Mouse (Mus musculus) lung, postnatal 25 days (tissue): ENCODE measurements around the gene Olfr1371.
"Not testable (repeated sequence)": the region's sequence is repeated elsewhere in the genome, so short reads cannot be mapped to it uniquely, and the experiment has no call there.

Experiments
- DNase-seq: peaks from one replicate; pipeline ENCODE4 v3.0.0; 2022; ENCODE audit warnings: low spot score

Olfr1371 gene

DNA sequence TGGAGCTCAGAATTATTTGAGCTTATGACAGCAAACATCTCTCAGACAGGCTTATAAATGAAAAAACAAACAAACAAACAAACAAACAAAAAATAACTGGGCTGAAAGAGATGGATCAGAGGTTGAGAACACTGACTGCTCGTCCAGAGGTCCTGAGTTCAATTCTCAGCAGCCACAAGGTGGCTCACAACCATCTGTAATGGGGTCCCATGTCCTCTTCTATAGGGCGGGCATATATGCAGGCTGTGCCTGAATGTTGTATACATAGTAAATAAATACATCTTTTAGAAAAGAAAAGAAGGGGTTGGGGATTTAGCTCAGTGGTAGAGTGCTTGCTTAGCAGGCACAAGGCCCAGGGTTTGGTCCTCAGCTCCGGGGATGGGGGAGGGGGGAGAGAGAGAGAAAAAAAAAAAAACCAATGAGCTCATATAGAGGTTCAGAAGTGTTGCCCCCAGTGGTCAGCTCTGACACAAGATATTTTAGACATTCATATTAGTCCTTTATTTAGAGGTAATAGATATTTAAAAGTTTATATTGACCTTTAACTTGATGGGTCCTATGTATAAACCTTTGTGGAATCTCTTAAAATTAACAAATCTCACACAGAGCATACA lies 12.3 kb upstream of the Olfr1371 start:
- DNase-seq: no peak

DNA sequence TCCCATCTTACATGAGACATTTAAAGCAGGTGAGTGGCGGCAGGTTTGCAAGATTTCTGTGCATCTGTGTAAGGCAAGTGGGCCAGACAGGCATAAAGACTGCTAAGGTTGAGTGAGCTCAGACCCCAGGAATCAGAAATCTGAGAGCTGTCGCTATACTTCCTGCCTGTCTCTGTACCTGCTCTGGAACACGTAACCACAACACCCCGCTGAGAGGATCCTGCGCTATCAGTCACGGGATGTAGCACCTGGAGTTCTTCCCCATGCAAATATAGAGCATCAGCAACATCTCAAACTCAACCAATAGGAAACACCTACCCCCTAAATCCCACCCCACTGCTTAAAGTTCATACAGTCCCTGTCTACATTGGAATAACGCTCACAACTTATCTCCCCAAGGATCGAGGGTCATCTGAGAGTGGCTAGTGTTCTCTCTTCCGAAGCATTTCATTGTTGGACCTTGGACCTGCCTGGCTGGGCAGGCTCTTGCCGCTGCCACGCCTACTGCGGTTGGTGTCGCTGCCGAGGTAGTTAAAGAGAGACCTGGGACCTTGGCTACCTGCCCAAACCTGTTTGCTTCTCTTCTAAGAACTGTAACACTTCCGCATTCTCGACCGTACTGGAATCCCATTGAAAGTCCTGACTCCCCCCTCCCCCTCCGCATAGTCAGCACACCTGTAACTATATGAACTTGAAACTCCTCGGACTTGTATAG lies 10.3 kb upstream of the Olfr1371 start:
- peak; percentile 91 for DNase-seq

DNA sequence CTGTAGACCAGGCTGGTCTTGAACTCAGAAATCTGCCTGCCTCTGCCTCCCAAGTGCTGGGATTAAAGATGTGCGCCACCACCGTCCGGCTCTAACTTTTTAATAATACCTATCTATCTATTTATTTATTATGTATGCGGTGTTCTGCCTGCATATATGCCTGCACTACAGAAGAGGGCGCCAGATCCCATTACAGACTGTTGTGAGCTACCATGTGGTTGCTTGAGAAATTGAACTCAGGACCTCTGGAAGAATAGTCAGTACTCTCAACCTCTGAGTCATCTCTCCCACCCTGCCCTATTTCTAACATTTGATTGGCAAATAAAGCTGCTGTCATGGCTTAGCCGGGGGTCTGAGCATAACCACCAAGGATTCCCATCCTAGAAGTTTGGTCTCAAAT lies 9.1 kb upstream of the Olfr1371 start:
- peak; percentile 37 for DNase-seq

DNA sequence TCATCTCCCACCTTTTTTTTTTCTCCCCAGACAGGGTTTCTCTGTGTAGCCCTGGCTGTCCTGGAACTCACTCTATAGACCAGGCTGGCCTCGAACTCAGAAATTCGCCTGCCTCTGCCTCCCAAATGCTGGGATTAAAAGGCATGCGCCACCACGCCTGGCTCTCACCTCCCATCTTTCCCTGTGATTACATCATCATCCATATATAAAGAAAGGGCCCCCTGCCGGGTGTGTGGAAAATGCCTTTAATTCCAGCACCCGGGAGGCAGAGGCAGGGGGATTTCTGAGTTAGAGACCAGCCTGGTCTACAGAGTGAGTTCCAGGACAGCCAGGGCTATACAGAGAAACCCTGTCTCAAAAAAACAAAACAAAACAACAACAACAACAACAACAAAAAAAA lies 8.1 kb upstream of the Olfr1371 start:
- DNase-seq: not testable (repeated sequence)

GRCm38 (mm10) chr11:52220282-52220681 lies 6.5 kb upstream of the Olfr1371 start:
- peak; percentile 55 for DNase-seq

- not testable (repeated sequence) for DNase-seq
Observed at GRCm38 (mm10) chr11:52196496-52197023, 17.2 kb downstream of the Olfr1371 start.

- DNase-seq: not testable (repeated sequence)
Observed at GRCm38 (mm10) chr11:52180651-52181050, 33.1 kb downstream of the Olfr1371 start.

- not testable (repeated sequence) for DNase-seq
Observed at GRCm38 (mm10) chr11:52179897-52180296, 33.9 kb downstream of the Olfr1371 start.

GRCm38 (mm10) chr11:52168461-52168860 lies 45.3 kb downstream of the Olfr1371 start:
- peak; percentile 16 for DNase-seq

- DNase-seq: not testable (repeated sequence)
Observed at GRCm38 (mm10) chr11:52167901-52168302, 45.9 kb downstream of the Olfr1371 start.

- DNase-seq: peak; percentile 23
Observed at GRCm38 (mm10) chr11:52167126-52167525, 46.7 kb downstream of the Olfr1371 start.

- DNase-seq: peak; percentile 54
Observed at GRCm38 (mm10) chr11:52163926-52164325, 49.9 kb downstream of the Olfr1371 start.
